Mouse (Mus musculus) adrenal gland, postnatal 14 days (tissue): ENCODE measurements at regions not wholly inside any gene's neighbourhood (a gene's known extent, or its start where the extent isn't known, plus 50 kb on each side); places are given as distances from the start of the nearest gene placed in this dataset.
"Not testable (repeated sequence)": the region's sequence is repeated elsewhere in the genome, so short reads cannot be mapped to it uniquely, and the experiment has no call there.

Source experiments
- DNase-seq: peaks from one replicate; pipeline ENCODE4 v3.0.0; 2021; ENCODE audit warnings: mixed read lengths

GRCm38 (mm10) chr6:84315175-84315912 lies 278.4 kb downstream of the Cyp26b1 start:
- no peak for DNase-seq

- no peak for DNase-seq
These were observed 279.9 kb downstream of the Cyp26b1 start for GRCm38 (mm10) chr6:84313797-84314196.

DNA sequence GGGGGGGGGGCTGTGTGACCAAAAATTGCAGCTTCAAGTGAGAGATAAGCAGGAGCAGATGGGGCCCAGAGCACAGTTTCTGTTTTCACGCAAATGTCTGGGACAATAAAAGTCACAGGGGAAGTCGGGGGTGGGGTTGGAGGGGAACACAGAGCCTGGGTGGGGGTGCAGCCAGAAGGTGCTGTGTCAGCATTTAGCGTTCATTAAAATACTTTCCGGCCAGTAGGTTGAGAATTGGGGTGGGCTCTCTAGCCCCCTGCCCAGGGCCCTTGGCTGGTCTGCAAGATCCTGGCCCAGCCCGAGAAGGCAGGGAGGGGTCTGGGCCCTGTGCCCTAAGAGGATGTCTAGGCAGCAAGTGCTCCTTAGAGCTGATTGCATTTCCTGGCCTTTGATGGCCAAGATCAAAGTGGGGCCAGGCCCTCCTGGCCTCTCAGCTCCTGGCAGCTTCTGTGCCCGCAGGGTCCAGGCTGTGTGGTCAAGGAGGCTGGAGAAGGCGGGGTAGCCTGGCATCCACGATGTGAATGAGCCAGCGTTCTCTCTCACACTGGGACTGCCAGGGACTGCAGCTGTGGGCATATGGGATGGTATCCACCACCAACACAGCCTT lies 283.0 kb downstream of the Cyp26b1 start:
- no peak for DNase-seq

DNA sequence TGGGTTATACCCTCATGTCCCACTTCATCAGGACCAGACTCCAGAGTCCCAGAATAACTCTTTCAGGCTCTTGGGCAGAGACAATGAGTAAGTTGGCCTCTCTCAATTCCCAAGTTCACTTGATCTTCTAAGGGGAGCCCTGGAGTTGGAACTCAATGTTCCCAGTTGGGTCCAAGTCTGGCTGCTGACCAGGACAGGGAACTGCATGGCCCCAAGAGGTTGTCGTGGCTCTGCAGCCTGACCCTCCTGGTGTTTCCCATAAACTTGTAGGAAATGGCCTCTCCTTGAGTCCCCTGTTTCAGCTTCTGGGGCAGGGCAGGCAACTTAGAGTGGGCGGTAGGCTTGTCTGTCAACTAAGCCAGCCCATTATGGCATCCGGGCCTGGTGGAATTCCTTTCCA lies 286.2 kb downstream of the Cyp26b1 start:
- DNase-seq: no peak

GRCm38 (mm10) chr6:84306585-84306984 lies 287.1 kb downstream of the Cyp26b1 start:
- no peak for DNase-seq

DNA sequence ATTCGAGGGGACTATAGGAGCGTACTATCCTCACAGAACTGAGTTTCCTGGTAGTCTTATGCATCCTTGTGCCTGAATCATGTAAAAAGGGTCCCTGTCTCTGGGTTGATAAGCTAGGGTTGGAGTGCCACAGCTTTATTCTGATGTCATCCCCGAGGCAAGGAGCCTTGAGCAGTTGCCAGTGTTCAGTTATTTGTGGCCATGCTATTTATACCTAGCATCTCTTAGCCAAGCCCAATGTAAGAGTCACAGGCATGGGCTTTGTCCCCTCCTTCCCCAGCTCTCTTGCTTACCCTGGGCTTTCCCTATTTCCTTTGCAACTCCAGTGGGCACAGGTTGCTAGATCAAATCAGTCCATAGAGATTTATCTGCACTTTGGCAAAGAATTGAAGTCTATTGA lies 288.6 kb downstream of the Cyp26b1 start:
- peak; percentile 26 for DNase-seq

DNA sequence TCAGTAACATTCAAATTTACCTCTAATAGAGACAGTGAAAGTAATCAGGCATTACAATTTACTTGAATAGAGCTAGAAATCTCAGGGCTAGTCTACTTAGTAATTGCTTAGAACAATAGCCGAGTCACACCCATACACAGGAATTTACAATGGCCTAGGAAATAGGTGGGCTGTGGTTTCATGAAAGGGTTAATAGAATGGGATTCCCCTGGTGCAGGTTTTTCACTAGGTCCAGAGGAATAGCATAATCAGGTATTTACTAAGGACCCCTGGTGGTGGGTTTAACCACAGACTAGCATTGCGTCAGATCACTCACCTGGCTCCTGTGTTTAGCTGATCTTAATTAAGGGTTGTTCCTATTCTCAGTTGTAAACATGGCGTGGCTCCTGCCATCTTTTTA lies 290.8 kb downstream of the Cyp26b1 start:
- not testable (repeated sequence) for DNase-seq

- DNase-seq: no peak
These were observed 291.5 kb downstream of the Dysf start for GRCm38 (mm10) chr6:84299936-84300335.

DNA sequence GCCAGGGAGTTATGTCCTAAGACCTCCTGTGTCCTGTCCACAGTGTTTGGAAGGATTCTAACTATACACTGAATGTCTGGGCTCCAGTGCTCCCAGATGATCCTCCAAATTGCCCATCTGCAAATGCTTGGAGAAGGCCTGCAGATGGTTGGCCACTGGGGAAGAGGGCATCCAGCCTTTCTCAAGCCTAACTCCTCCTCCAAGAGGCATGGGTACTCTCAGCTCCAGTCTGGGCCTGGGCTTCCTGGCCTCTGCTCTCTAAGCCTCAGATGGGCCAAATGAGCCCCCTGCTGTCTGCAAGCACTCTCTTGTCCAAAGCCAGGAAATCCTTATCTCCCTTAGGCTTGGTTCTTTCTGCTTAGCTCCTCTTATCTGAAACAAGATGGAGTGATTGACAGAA lies 290.8 kb downstream of the Dysf start:
- no peak for DNase-seq

GRCm38 (mm10) chr6:84273907-84274306 lies 265.5 kb downstream of the Dysf start:
- DNase-seq: not testable (repeated sequence)

DNA sequence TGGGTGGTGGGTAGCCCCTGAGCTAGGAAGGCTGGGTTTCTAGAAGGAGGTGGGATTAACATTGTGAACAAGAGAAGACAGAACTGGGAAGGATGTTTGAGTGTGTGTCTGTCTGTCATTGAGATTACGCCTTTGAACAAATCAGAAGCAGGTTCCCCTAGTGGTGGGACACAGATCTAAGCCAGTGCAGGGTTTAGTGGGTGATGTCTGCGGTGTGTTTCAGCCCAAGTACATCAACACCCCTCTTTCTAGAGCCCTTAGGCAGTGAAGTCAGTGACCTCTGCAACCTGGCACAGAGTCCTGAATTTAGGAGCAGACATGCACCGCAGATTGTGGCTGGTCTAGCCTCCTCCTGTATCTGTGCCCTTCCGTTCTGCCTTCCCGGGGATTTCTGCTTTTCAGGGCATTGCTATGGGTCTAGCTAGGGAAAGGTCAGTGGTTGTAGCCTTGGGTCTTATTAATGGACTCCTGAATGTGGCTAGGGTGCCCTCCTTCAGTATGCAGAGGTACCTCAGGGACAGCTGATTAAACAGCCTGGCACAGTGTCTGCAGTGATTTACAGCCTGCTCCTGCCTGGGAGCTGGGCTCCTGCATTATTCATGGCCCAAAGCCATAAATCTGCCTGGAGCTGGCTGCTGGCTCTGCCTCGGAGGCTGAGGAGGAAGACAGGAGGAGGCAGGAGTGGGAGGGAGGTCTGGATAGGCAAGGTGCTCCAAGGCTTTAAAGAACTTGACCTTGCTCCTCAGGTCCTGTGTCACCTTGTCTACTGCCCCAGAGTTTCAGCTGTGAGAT lies 264.3 kb downstream of the Dysf start:
- peak; percentile 88 for DNase-seq

DNA sequence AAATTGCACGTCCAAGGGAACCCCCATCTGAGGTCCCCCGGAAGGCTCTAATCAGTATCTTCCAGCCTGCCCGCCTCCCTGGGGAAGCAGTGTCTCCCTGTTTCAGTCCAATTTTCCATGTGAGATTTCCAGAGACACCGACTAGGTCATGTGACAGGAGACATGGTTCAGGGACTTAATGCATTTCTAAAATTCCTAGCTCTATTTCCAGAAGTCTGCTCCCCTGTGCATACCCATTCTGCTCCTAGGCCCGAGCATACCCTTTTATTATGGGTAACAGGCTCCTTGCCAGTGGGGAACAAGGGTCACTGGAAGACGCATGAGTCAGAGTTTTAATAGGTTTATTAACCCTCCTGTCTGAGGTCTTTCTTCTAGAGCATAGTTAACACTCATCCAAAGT lies 263.6 kb downstream of the Dysf start:
- no peak for DNase-seq

DNA sequence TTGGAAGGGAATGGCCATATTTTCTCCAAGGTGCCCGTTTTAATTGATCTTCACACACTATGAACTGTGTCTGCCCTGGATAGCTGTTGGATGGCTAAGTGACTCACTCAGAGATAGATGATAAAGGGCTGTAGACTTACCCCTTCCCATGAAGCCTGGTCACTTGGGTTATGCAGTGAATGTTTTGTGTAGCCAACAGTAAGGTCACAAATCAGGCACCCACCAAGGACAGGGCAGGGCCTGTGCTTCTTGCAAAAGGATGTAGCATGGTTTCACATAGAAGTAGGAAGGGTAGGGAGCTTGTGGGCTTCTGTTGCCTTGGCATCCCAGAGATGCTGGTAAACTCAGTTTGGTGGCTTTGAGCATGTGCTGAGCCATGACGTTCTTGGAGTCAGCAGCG lies 263.1 kb downstream of the Dysf start:
- no peak for DNase-seq

DNA sequence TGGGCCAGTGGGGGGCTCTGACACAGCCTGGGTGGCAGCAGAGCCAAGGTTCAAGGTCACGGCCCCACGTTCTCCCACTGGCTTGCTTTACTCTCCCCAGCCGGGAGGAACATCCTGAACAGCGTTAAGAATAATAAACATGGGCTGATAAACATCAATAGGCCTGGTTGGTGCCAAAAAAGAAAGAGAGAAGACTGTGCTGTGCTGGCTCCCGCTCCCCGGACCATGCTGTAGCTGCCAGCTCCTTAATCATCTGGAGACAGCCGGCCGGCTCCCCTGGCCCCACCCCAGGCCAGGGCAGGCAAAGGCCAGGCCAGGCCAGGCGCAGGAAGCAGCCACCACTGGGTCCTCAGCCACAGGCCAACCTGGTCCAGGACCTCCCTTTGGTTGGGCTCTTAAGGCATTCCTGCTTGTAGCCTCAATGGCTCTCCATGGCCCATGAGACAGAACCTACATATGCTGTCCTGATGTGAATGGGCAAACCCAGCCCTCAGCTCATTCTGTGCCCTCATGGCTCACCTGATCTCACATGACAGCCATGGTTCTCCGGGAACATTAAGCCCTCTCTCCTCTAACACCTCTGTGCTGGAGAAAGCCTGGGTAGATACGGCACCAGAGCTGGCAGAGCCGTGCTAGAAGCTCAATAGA lies 262.3 kb downstream of the Dysf start:
- DNase-seq: peak; percentile 69

DNA sequence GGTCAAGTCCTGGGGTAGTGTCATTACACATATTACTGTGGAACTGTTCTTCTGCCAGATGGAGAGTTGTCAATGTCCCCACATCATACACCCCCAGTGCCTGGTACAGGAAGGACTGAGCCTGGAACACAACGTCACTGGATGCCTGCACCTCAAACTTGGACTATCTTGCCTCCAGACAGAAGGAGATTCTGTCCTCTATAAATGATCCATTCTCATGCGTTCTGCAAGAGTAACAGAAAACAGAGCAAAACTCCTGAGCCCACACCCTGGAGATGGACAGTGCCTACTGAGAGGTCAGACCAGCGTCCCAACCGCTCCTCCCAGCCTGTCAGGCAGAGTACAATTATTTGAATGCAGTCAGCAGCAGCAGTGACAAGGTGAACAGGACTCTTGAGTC lies 261.1 kb downstream of the Dysf start:
- DNase-seq: no peak

DNA sequence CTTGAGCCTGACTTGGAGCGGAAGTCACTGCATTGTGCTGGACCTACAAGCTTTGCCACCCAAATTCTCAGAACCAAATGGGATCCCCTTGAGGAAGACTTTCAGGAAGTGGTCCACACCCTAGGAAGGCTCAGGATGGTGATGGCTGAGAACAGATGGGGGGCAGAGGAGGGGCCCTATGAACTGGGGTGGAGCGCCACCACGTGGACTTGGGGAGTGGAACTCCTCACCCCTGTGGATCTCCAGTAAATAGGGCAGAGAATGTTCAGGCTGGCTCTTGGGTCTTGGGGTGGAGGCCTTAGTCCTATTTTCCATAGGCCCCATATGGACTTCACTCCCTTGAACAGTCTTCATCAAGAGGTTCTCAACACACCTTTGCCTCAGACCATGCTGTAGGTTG lies 260.6 kb downstream of the Dysf start:
- no peak for DNase-seq

DNA sequence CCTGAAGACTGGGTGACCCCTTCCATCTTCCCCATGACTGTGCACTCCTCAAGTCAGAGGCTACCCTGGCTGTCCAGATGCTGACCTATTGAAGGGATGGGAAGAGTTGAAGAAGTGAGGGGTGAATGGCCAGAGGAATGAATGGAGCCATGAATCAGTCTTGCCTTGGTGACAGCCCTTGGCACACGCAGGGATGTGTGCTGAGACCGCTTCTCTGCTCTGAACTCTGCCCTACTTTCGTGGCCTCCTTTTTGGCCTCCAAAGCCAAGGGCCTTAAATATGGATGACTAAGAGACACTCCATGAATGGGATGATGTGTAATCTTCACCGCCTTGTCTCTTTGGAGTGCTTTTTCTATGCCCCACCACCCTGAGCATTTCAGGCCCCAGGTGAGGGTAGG lies 259.7 kb downstream of the Dysf start:
- peak; percentile 65 for DNase-seq

DNA sequence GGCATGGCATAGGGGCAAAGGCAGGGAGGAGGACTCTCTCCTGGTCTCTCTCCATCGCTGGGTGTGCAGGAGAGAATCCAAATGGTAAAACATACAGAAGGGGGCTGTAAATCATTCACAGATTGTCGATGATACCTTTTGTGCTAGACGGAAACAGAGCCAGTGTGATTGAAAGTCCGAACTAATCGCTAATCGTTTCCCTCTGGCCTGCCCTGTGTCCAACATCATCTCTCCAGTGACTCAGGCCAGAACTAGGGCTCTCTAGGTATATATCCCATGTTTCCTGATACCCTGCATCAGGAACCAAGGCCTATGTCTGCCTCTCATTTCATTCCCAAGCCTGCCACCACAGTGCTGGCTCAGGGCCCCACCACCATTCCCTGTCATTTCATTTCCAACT lies 259.1 kb downstream of the Dysf start:
- DNase-seq: no peak

DNA sequence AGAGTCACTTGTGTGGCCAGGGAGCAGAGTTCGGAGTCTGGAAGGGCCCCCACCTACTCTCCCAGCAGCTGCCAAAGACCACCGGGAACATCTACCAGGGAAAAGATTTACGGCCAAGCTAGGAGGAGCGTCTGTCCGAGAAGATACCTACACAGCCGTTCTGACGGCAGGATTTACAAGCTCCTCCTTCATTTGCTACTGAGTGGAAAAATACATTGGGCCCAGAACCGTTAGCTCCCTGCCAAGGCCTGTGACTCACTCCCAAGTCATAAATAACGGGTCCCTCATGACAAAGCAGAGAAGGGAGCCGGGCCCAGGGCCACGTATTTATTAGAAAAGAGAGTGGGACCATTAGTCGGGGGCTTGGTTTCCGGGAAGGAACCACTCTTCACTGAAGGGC lies 258.3 kb downstream of the Dysf start:
- peak; percentile 83 for DNase-seq

DNA sequence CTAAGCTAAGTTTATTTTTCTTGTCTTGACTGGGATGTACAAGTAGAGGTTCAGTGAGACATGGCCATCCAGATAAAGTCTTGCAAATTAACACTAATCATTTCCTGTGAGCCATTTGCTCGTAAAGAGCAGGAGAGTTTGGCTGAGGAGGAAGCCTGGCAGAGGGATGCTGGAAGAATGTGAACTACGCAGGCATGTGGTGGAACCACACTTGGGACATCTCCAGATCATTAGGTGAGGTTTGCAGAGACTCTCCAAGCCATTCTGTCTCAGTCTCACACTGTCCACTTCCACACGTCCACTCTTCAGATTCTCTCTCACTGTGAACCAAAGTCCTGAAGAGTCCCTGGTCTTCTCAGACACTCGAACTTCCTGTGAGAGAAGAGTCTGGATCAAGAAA lies 256.3 kb downstream of the Dysf start:
- DNase-seq: no peak

GRCm38 (mm10) chr6:84263686-84264085 lies 255.3 kb downstream of the Dysf start:
- no peak for DNase-seq

- DNase-seq: no peak
These were observed 254.4 kb downstream of the Dysf start for GRCm38 (mm10) chr6:84262766-84263165.

- no peak for DNase-seq
These were observed 253.1 kb downstream of the Dysf start for GRCm38 (mm10) chr6:84261483-84261882.
